Mouse (Mus musculus) myocyte (in vitro differentiated cells): Measurements from ENCODE around the gene Brf1.

Experiments
- POLR2A ChIP-seq: IDR thresholded peaks from one replicate; pipeline ENCODE4 v1.6.1; 2011; ENCODE audit warnings: low read depth, mild to moderate bottlenecking, control low read depth, moderate library complexity; ENCODE audit not compliant: insufficient read length
- POLR2AphosphoS2 ChIP-seq: IDR thresholded peaks from one replicate; pipeline ENCODE4 v1.6.1; 2011; ENCODE audit warnings: low read depth, control low read depth; ENCODE audit not compliant: insufficient read length
- SRF ChIP-seq: IDR thresholded peaks from one replicate; pipeline ENCODE4 v1.6.1; 2011; ENCODE audit warnings: low read depth; ENCODE audit not compliant: control insufficient read depth, insufficient read length
- TCF12 ChIP-seq: IDR thresholded peaks from one replicate; pipeline ENCODE4 v1.6.1; 2011; ENCODE audit warnings: mild to moderate bottlenecking, control low read depth; ENCODE audit not compliant: poor library complexity, insufficient read depth, severe bottlenecking

DNA sequence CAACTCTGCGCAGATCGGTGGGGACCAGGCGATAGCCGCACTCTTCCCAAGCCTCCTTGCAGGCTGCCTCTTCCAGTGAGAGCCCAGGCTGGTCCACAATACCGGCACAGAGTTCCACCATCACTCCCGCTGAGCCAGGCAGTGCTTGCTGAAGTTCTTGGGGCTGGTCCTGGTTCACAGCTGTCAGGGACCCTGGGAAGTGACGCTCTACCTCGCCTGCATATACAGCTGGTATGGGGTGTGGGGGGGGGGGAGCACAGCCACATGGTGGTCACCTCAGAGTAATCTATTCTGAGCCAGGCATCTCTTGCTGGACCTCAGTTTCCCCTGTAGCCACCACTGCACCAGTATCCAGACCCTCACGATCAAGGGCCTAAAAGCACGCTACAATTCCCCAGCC, 62.1 kb downstream of the Brf1 start:
- TF ChIP-seq POLR2A (no peak), POLR2AphosphoS2 (no peak), TCF12 (no peak), SRF (no peak)
